Mouse (Mus musculus) kidney, adult 11 months (tissue): ENCODE data around the gene Tmem82.

ENCODE experiments used
- DNase-seq: peaks from one replicate; pipeline ENCODE4 v3.0.0; 2022

Tmem82 gene

GRCm38 (mm10) chr4:141618565-141619243 is at the start of gene Tmem82:
TSS of gene Tmem82 (minus strand) at chr4:141618633.
- no peak for DNase-seq

GRCm38 (mm10) chr4:141664799-141665198 is 46.4 kb upstream of the Tmem82 start, which contains the start of gene Plekhm2:
TSS of gene Plekhm2 (minus strand) at chr4:141664899.
- DNase-seq: no peak

- DNase-seq: peak; percentile 64
Measured at GRCm38 (mm10) chr4:141664011-141664745, 45.7 kb upstream of the Tmem82 start.

GRCm38 (mm10) chr4:141663122-141663931 is 44.9 kb upstream of the Tmem82 start:
- peak; percentile 26 for DNase-seq

- no peak for DNase-seq
Measured at GRCm38 (mm10) chr4:141660884-141661283, 42.5 kb upstream of the Tmem82 start.

- DNase-seq: no peak
Measured at GRCm38 (mm10) chr4:141659739-141660138, 41.3 kb upstream of the Tmem82 start.

GRCm38 (mm10) chr4:141658846-141659484 is 40.5 kb upstream of the Tmem82 start:
- no peak for DNase-seq

GRCm38 (mm10) chr4:141656932-141657331 is 38.5 kb upstream of the Tmem82 start:
- DNase-seq: no peak

- no peak for DNase-seq
Measured at GRCm38 (mm10) chr4:141655908-141656608, 37.6 kb upstream of the Tmem82 start.

- DNase-seq: no peak
Measured at GRCm38 (mm10) chr4:141654509-141654908, 36.1 kb upstream of the Tmem82 start.

- DNase-seq: no peak
Measured at GRCm38 (mm10) chr4:141653813-141654212, 35.4 kb upstream of the Tmem82 start.

- no peak for DNase-seq
Measured at GRCm38 (mm10) chr4:141653044-141653443, 34.6 kb upstream of the Tmem82 start.

- DNase-seq: no peak
Measured at GRCm38 (mm10) chr4:141651944-141652343, 33.5 kb upstream of the Tmem82 start.

- DNase-seq: no peak
Measured at GRCm38 (mm10) chr4:141651286-141651685, 32.9 kb upstream of the Tmem82 start.

- DNase-seq: no peak
Measured at GRCm38 (mm10) chr4:141649244-141649643, 30.8 kb upstream of the Tmem82 start.

GRCm38 (mm10) chr4:141648262-141648661 is 29.8 kb upstream of the Tmem82 start:
- no peak for DNase-seq

- DNase-seq: no peak
Measured at GRCm38 (mm10) chr4:141647187-141647586, 28.8 kb upstream of the Tmem82 start.

GRCm38 (mm10) chr4:141645988-141646387 is 27.6 kb upstream of the Tmem82 start:
- no peak for DNase-seq

- peak; percentile 86 for DNase-seq
Measured at GRCm38 (mm10) chr4:141643118-141643855, 24.9 kb upstream of the Tmem82 start.

GRCm38 (mm10) chr4:141641961-141642811 is 23.8 kb upstream of the Tmem82 start:
- peak; percentile 73 for DNase-seq
